Mouse (Mus musculus): ENCODE measurements at regions not wholly inside any gene's neighbourhood (a gene's known extent, or its start where the extent isn't known, plus 50 kb on each side); places are given as distances from the start of the nearest gene placed in this dataset.

- TF ChIP-seq POLR2A (IDR thresholded peaks at IDR 0.05; ENCODE audit: low read depth, low read length): no peak
- no peak for TF ChIP-seq CTCF (conservative IDR thresholded peaks at IDR 0.05; ENCODE audit: insufficient read depth, insufficient read length, low read depth, low read length)
- Histone ChIP-seq H3K4me1 (ENCODE audit: control insufficient read depth, insufficient read depth, low read length) (no peaks in the 10 kb centered on the region), H3K36me3 (ENCODE audit: control insufficient read depth, insufficient read depth, low read length) (no peaks in the 10 kb centered on the region), H3K4me3 (ENCODE audit: insufficient read depth, low read depth, low read length) (no peak overlapping the region), H3K27me3 (replicated peaks; ENCODE audit: control insufficient read depth, insufficient read depth, low read length) (no peaks in the 10 kb centered on the region), H3K27ac (ENCODE audit: insufficient read depth, low read depth, low read length) (no peak overlapping the region)
- no peak for DNase-seq
- 81% methylated on average over 9 of the region's 9 CpGs for WGBS
Observed at GRCm38 (mm10) chr8:36009565-36009964, 244.0 kb downstream of the Gm19410 start.

GRCm38 (mm10) chr8:36010446-36011217 lies 245.0 kb downstream of the Gm19410 start:
- peaks cover 6% of the 10 kb centered on the region; the same call in 1 of the 2 replicates for H3K4me1 ChIP-seq (ENCODE audit: control insufficient read depth, insufficient read depth, low read length)
- DNase-seq: no peak
- no peak overlapping the region for H3K27ac ChIP-seq (ENCODE audit: insufficient read depth, low read depth, low read length)
- no peaks in the 10 kb centered on the region for H3K27me3 ChIP-seq (replicated peaks; ENCODE audit: control insufficient read depth, insufficient read depth, low read length)
- 68% methylated on average over 11 of the region's 11 CpGs for WGBS
- H3K4me3 ChIP-seq (ENCODE audit: insufficient read depth, low read depth, low read length): no peak overlapping the region
- TF ChIP-seq CTCF (conservative IDR thresholded peaks at IDR 0.05; ENCODE audit: insufficient read depth, insufficient read length, low read depth, low read length) (no peak), POLR2A (IDR thresholded peaks at IDR 0.05; ENCODE audit: low read depth, low read length) (no peak)
- no peaks in the 10 kb centered on the region for H3K36me3 ChIP-seq (ENCODE audit: control insufficient read depth, insufficient read depth, low read length)

GRCm38 (mm10) chr8:36014862-36015261 lies 249.3 kb downstream of the Gm19410 start:
- WGBS: 44% methylated on average over 8 of the region's 8 CpGs
- Histone ChIP-seq H3K27ac (ENCODE audit: insufficient read depth, low read depth, low read length) (no peak overlapping the region), H3K27me3 (replicated peaks; ENCODE audit: control insufficient read depth, insufficient read depth, low read length) (no peaks in the 10 kb centered on the region), H3K4me1 (ENCODE audit: control insufficient read depth, insufficient read depth, low read length) (peaks cover 6% of the 10 kb centered on the region; the same call in 1 of the 2 replicates), H3K4me3 (ENCODE audit: insufficient read depth, low read depth, low read length) (no peak overlapping the region), H3K36me3 (ENCODE audit: control insufficient read depth, insufficient read depth, low read length) (no peaks in the 10 kb centered on the region)
- no peak for TF ChIP-seq CTCF (conservative IDR thresholded peaks at IDR 0.05; ENCODE audit: insufficient read depth, insufficient read length, low read depth, low read length)
- no peak for TF ChIP-seq POLR2A (IDR thresholded peaks at IDR 0.05; ENCODE audit: low read depth, low read length)
- DNase-seq: peak; percentile 74

GRCm38 (mm10) chr8:36016321-36017114 lies 250.9 kb downstream of the Gm19410 start:
- no peak overlapping the region for H3K27ac ChIP-seq (ENCODE audit: insufficient read depth, low read depth, low read length)
- 79% methylated on average over 20 of the region's 20 CpGs for WGBS
- TF ChIP-seq POLR2A (IDR thresholded peaks at IDR 0.05; ENCODE audit: low read depth, low read length) (no peak), CTCF (conservative IDR thresholded peaks at IDR 0.05; ENCODE audit: insufficient read depth, insufficient read length, low read depth, low read length) (no peak)
- DNase-seq: peak; percentile 67
- no peaks in the 10 kb centered on the region for H3K36me3 ChIP-seq (ENCODE audit: control insufficient read depth, insufficient read depth, low read length)
- H3K4me3 ChIP-seq (ENCODE audit: insufficient read depth, low read depth, low read length): no peak overlapping the region
- peaks cover 6% of the 10 kb centered on the region; the same call in 1 of the 2 replicates for H3K4me1 ChIP-seq (ENCODE audit: control insufficient read depth, insufficient read depth, low read length)
- no peaks in the 10 kb centered on the region for H3K27me3 ChIP-seq (replicated peaks; ENCODE audit: control insufficient read depth, insufficient read depth, low read length)

- 86% methylated on average over 15 of the region's 15 CpGs for WGBS
- H3K4me1 ChIP-seq (ENCODE audit: control insufficient read depth, insufficient read depth, low read length): peaks cover 6% of the 10 kb centered on the region; the same call in 1 of the 2 replicates
- H3K4me3 ChIP-seq (ENCODE audit: insufficient read depth, low read depth, low read length): no peak overlapping the region
- H3K27me3 ChIP-seq (replicated peaks; ENCODE audit: control insufficient read depth, insufficient read depth, low read length): no peaks in the 10 kb centered on the region
- TF ChIP-seq POLR2A (IDR thresholded peaks at IDR 0.05; ENCODE audit: low read depth, low read length) (no peak), CTCF (conservative IDR thresholded peaks at IDR 0.05; ENCODE audit: insufficient read depth, insufficient read length, low read depth, low read length) (no peak)
- H3K27ac ChIP-seq (ENCODE audit: insufficient read depth, low read depth, low read length): no peak overlapping the region
- H3K36me3 ChIP-seq (ENCODE audit: control insufficient read depth, insufficient read depth, low read length): no peaks in the 10 kb centered on the region
- no peak for DNase-seq
Observed at GRCm38 (mm10) chr8:36018993-36019753, 253.6 kb downstream of the Gm19410 start.

GRCm38 (mm10) chr8:36019895-36020294 lies 254.3 kb downstream of the Gm19410 start:
- H3K27me3 ChIP-seq (replicated peaks; ENCODE audit: control insufficient read depth, insufficient read depth, low read length): no peaks in the 10 kb centered on the region
- TF ChIP-seq POLR2A (IDR thresholded peaks at IDR 0.05; ENCODE audit: low read depth, low read length): no peak
- DNase-seq: no peak
- no peaks in the 10 kb centered on the region for H3K36me3 ChIP-seq (ENCODE audit: control insufficient read depth, insufficient read depth, low read length)
- H3K4me1 ChIP-seq (ENCODE audit: control insufficient read depth, insufficient read depth, low read length): peaks cover 5% of the 10 kb centered on the region; the same call in 1 of the 2 replicates
- no peak overlapping the region for H3K4me3 ChIP-seq (ENCODE audit: insufficient read depth, low read depth, low read length)
- H3K27ac ChIP-seq (ENCODE audit: insufficient read depth, low read depth, low read length): no peak overlapping the region
- WGBS: 97% methylated on average over 7 of the region's 7 CpGs
